Mouse (Mus musculus) granulocyte monocyte progenitor cell, adult 5-6 weeks (primary cell): ENCODE data around the gene Ap5b1. TPM values are rescaled to one million over a fixed set of nuclear protein-coding genes. Genes with fewer than 3 reads are reported as not detected.

ENCODE experiments used
- ATAC-seq: replicated peaks from 2 replicates; pipeline ENCODE4 v1.8.0; 2016; ENCODE audit warnings: mild to moderate bottlenecking, moderate TSS enrichment, inconsistent platforms; ENCODE audit not compliant: poor library complexity, severe bottlenecking
- total RNA-seq, 2 experiments: library from RNA; stranded (forward) in 1 of 2; stranded (reverse) in 1 of 2; fragments of 200-712, 200-1000 nt in 1 of 2; fragments of >200 nt in 1 of 2; fragmentation: Nextera tagmentation in 1 of 2; gene quantifications; 2 replicates each; pipeline ENCODE4 v1.2.3; 2014 to 2017

Gene Ap5b1
- total RNA-seq (2014; fragmentation: Nextera tagmentation) (5.7 and 17.5 TPM in 2 replicates), total RNA-seq (2017) (7.5 and 10.4 TPM in 2 replicates)

DNA sequence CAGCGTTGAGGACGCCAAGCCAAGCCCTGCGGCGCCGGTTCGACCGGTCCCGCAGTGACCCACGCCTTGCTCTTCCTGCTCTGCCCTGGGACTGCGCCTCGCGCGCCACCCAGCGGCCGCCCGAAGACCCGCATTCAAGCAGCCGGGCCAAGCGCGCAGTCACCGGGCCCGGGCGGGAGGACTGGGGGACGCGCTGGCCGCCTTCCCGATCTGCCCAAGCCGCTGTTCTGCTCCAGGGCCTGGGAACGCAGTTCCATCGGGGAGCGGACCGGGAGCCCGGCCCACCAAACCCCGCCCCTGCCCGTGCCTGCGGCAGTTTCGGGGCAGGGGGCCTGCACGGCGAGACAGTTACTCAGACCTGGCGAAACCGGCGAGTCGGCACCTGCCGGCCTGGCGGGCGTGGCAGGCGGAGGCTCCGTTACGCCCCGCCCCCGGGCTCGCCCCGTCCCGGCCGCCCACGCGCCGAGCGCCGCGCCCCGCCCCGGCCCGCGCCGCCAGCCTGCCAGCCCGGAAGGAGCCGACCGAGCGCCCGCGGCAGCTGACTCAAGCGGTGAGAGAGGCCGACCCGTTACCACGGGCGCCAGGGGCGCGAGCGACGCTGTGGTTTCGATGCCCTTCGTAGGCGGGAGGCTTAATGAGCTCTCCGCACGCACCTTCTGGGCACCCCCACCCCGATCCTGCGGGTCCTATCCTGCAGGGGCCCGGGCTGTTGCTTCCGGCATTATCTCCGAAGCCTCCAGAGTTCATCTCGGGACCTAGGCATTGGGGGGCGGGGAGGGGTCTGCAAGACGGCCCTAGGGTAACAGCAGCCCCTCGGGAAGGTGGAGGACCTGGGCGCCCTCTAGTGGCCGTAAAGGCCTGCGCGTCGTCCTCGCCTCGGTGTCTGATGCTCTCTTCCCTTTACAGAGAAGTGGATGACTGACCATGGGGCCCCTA is at the start of gene Ap5b1:
TSS of gene Ap5b1 (plus strand) at position 492 of the 936 bp plus-strand sequence.
- peak; percentile 33 for ATAC-seq

DNA sequence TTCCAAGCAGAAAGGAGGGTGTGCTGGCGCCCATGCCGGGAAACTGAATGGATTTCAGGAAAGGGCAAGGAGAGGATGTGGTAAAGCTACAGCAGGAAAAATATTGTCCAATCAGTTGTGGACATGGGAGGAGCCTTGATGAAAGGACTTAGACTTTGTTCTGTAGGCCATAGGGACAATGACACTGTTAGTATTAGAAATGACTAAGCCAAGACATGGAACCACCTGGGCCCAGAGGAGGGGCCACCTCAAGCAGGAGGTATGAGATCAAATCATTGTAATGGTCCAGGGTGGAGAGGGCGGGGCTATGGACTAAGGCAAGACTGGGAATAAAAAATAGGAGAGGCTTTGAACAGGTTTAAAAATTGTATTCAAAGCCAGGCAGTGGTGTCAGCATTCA is 49.1 kb upstream of the Ap5b1 start:
- ATAC-seq: no peak

DNA sequence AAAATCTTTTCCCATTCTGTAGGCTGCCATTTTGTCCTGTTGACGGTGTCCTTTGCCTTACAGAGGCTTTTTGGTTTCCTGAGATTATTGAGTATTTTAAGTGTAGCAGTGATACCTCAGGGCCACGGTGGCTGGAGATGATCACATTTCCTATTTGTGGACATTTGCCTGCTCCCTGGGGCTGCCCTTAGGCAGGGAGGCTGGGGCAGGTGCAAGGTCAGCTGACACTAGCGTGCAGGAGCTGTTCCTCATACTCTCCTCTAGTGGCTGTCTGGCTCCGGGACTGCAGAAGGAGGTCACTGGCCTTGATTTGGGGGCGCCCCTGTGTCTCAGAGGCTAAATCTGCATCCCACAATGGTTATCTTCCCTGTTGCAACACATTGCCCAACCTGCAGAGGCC is 42.6 kb upstream of the Ap5b1 start:
- ATAC-seq: no peak

DNA sequence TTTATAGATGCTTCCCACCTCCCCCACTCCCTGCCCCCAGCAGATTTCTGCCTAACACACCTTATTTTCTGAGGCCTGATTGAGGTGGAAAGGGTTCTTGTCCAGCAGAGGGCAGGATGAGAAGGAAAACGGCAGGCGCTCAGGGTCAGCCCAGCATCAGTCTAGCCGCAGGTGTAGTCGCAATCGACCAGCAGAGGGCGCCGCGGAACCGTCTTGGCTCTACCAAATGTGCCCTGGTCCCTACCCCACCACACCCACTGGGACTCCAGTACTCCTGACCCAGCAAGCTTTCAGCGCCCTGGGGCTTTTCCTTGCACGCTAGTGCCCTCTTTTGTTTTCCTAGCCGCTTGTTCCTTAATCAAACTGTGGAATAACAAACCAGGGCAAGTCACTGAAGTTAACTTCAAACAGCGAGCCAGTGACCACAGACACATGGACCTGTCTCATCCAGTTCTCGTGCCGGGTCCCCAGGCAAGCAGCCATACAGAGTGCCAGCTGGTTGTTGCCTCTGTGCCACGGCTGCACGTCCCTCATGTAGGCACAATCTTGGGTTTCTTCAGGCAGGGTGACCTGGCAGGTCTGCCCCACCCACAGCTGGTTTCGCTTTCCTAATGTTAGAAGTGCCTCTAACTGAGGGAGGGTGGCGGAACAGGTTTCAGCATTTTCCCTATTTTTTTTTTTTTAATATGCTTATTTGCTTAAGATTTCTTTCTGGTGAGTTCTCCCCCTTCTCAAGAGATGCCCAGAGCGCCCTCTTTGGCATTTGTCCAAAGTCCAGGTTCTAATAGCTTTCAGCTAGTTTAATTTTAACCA is 38.3 kb upstream of the Ap5b1 start:
- peak; percentile 95 for ATAC-seq

- no peak for ATAC-seq
Observed at GRCm38 (mm10) chr19:5530138-5530524, 37.7 kb upstream of the Ap5b1 start.

DNA sequence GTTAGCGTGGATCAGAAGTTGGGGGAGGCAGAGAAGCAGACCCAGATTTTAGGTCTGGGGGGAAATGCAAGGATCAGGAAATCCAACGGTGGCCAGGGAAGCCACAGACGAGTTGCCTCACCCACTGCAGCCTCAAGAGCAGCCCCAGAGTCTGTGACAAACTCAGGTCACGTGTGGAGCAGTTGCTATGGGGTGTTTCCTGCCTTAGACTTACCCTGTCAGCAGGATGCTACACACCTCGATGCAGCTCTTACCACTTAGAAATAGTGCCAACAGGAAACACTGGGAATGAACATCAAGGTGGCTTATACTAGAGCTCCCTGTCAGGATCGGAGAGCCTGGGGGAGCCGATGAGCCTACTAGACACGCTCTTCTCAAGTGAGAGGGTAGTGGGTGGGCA is 35.3 kb upstream of the Ap5b1 start:
- ATAC-seq: peak; percentile 20; the same call in 1 of the 2 replicates

DNA sequence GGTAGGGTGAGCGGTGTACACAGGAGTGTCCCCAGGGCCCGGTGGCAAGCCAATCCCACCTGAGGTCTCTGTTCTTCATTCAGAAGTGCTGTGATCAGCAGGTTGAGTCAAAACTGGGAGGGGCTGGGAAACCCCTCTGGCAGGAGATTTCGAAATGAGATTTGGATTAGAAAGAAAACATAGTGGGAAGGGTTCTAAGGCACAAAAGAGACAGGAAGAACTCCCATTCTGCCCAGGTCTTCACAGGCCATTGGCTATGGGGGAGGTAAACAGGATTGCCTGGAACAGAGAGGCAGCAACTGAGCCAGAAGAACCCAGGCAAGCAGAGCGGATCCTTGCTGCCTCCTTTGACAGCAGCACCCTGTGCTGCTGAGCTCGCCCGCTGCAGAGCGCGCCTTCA is 29.0 kb upstream of the Ap5b1 start:
- no peak for ATAC-seq

- no peak for ATAC-seq
Observed at GRCm38 (mm10) chr19:5543362-5543761, 24.5 kb upstream of the Ap5b1 start.

DNA sequence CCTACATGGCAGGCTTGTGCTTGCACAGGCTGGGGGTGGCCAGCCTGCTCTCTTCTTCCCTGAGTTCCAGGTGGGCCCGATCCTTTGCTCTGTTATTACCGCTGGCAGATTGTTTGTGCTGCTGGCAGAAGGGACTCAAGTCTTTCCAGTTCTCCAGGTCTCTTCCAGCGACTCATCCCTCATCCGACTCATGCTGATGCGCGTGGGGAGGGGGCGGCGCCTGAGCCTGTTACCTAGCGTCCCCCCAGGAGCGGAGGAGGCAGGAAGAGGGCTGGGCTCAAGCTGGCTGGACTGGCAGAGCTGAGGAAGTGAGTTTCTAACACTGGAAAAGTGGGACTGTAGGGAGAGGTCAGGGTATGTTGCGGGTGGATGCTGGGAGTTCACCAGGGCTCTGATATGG is 23.8 kb upstream of the Ap5b1 start:
- ATAC-seq: no peak

- ATAC-seq: no peak
Observed at GRCm38 (mm10) chr19:5547471-5548056, 20.3 kb upstream of the Ap5b1 start.

DNA sequence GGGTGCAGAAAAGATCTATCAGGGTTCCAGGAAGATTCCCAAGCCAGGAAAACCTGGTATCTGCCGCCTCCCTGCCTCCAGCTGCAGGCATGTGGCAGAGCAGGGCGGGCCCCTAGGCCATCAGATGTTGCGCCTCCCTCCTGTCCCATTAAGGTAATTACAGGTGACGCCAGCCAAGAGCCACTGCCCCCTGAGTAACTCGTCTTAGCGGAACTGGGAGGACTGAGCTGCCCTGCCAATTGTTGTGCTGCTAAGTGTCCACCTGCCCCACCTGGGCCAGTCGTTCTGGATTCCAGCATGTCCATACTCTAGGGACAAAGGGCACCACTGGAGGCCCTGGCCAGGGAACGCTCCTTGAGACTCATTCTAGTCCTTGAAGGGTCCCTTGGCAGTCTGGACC is 14.0 kb upstream of the Ap5b1 start:
- ATAC-seq: no peak

GRCm38 (mm10) chr19:5554212-5554611 is 13.6 kb upstream of the Ap5b1 start:
- no peak for ATAC-seq

DNA sequence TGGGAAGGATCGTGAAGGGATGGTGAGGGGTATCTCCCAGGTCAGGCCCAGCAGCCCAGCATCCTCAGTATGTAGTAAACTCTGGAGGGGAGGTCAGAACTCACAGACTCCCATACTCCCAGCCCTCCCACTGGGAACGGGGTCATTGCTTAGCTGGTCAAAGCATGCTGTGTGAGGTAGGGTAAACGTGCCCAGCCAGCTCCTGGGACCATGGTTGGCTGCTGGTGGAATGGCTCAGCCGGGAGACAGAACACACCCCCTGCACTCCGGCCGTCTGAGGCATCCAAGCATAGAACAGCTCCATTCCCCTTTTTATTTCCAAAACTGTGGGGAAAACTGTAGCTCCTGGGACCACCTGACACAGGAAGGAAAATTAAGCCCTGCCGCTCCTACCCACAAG is 9.7 kb upstream of the Ap5b1 start:
- no peak for ATAC-seq

GRCm38 (mm10) chr19:5558770-5559169 is 9.1 kb upstream of the Ap5b1 start:
- no peak for ATAC-seq

DNA sequence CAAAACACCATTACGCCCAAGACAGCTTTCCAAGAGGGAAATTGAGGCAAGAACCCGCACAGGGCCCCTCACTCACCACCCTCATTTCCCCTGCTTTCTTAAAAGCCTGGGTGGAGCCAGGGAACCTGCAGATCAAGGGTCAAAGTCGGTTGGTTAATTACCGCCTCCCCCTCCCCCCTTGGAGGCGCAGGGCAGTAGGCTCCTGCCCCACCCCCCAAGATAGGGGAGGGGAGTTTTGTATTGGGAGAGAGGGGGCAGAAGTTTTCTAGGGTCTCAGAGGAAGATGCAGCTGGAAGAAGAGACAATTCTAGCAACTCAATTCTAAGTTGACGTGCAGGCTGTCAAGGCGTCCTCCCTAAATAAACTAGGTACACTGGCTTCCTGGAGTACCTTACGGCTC is 8.6 kb upstream of the Ap5b1 start:
- ATAC-seq: no peak

GRCm38 (mm10) chr19:5559631-5560456 is 8.0 kb upstream of the Ap5b1 start:
- peak; percentile 25; the same call in 1 of the 2 replicates for ATAC-seq

DNA sequence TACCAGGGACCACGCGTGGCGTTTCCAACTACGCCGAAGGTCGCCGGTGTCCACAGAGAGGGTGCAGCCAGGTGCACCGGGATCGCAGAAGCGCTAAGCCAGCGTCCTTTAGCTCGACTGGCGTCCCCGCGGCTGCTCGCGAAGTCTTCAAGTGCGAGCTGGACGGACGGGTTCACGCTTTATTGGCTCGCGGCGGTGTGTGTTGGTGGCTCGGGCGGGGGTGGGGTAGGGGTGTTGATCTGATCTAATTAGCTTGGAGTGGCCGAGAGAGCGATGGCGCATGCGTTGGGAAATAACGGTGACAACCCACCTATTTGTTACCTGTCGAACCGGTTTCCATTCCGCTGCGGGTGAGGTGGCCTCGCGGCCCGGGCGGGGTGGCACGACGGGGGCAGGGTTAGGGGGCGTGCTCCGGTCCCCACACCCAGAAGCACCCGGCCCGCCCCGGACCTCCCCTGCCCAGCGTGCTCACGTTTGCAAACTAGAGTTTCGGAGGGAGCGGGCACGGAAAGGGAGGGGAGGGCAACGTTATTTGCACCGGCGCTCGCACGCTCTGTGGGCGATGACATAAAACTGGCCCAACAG is 7.3 kb upstream of the Ap5b1 start, which contains the start of gene Ovol1:
TSS of gene Ovol1 (minus strand) at position 190 of the 585 bp plus-strand sequence.
- ATAC-seq: no peak; the same call in 1 of the 2 replicates

GRCm38 (mm10) chr19:5561252-5561790 is 6.5 kb upstream of the Ap5b1 start:
- ATAC-seq: no peak

GRCm38 (mm10) chr19:5561886-5562285 is 5.9 kb upstream of the Ap5b1 start:
- ATAC-seq: no peak
